In genomic region chr1:172475054-172475741, GRCm38 (mm10) we compare ENCODE assay signal across 9 mouse cellular contexts. TPM values are rescaled to one million over a fixed set of nuclear protein-coding genes. Genes with fewer than 3 reads are reported as not detected.
DNase-seq lines count a peak whose midpoint lies in the region; ATAC-seq and TF ChIP-seq lines count a peak whose summit lies in the region.
"Had no signal": no experiment of that assay in that cellular context is flagged by ENCODE, and none has a peak within 500 bp of the region (broad histone marks: within the 10 kb centered on the region; RNA-seq: fewer than 3 reads in every experiment).

Slamf9 (plus strand) TSS chr1:172475358.

- H3K36me3 ChIP-seq in kidney, adult 2 months (ENCODE audit: control insufficient read depth, insufficient read depth, low read length): no peaks in the 10 kb centered on the region
- no peaks in the 10 kb centered on the region for H3K36me3 ChIP-seq in heart, embryonic 11.5 days (ENCODE audit: control insufficient read depth, insufficient read depth, low read length)
- H3K36me3 ChIP-seq in liver, embryonic 15.5 days (replicated peaks): no peaks in the 10 kb centered on the region
- no peaks in the 10 kb centered on the region for H3K36me3 ChIP-seq in hindbrain, embryonic 11.5 days (ENCODE audit: control insufficient read depth, insufficient read depth, low read length)
- H3K36me3 ChIP-seq: forebrain, embryonic 12.5 days had no signal

- H3K9me3 ChIP-seq in heart, embryonic 11.5 days (replicated peaks; ENCODE audit: control insufficient read depth, low read length): no peaks in the 10 kb centered on the region
- H3K9me3 ChIP-seq in liver, embryonic 15.5 days (replicated peaks): no peaks in the 10 kb centered on the region
- H3K9me3 ChIP-seq in hindbrain, embryonic 11.5 days (ENCODE audit: control insufficient read depth, low read length): no peaks in the 10 kb centered on the region
- H3K9me3 ChIP-seq: forebrain, embryonic 12.5 days had no signal

- ATAC-seq in heart, embryonic 11.5 days (replicated peaks; ENCODE audit: insufficient number of reproducible peaks, low FRiP score, low TSS enrichment): 0 out of 2 replicates have a peak, but pooled peaks have one; percentile 26
- peak; percentile 42; the same call in 1 of the 2 replicates for ATAC-seq in liver, embryonic 15.5 days (ENCODE audit: insufficient read depth)
- ATAC-seq in hindbrain, embryonic 11.5 days (ENCODE audit: low FRiP score): no peak

- no peak for TF ChIP-seq CTCF in kidney, adult 2 months (conservative IDR thresholded peaks at IDR 0.05; ENCODE audit: insufficient read depth, insufficient read length, low read depth, low read length)

- H3K9ac ChIP-seq in heart, embryonic 11.5 days (ENCODE audit: low read depth, low read length): no peak within 1 kb of the TSS
- no peak within 1 kb of the TSS for H3K9ac ChIP-seq in liver, embryonic 15.5 days
- no peak within 1 kb of the TSS for H3K9ac ChIP-seq in hindbrain, embryonic 11.5 days (ENCODE audit: low read depth, low read length)
- H3K9ac ChIP-seq: forebrain, embryonic 12.5 days had no signal

- H3K27ac ChIP-seq in kidney, adult 2 months (ENCODE audit: insufficient read depth, low read depth, low read length): no peak within 1 kb of the TSS
- H3K27ac ChIP-seq in heart, embryonic 11.5 days (ENCODE audit: low read depth, low read length): no peak within 1 kb of the TSS
- no peak within 1 kb of the TSS for H3K27ac ChIP-seq in liver, embryonic 15.5 days (replicated peaks)
- no peak within 1 kb of the TSS for H3K27ac ChIP-seq in hindbrain, embryonic 11.5 days (ENCODE audit: low read depth, low read length)
- H3K27ac ChIP-seq: forebrain, embryonic 12.5 days had no signal

- 68% methylated on average over 7 of the region's 7 CpGs for WGBS in kidney, adult 2 months
- 47% methylated on average over 7 of the region's 7 CpGs for WGBS in heart, embryonic 11.5 days (ENCODE audit: insufficient replicate concordance)
- WGBS in liver, embryonic 15.5 days (ENCODE audit: insufficient replicate concordance): 14% methylated on average over 7 of the region's 7 CpGs
- WGBS in hindbrain, embryonic 11.5 days: 81% methylated on average over 7 of the region's 7 CpGs

- no peak within 1 kb of the TSS for H3K4me3 ChIP-seq in kidney, adult 2 months (ENCODE audit: insufficient read depth, low read depth, low read length)
- no peak within 1 kb of the TSS for H3K4me3 ChIP-seq in heart, embryonic 11.5 days (ENCODE audit: low read depth, low read length)
- no peak within 1 kb of the TSS for H3K4me3 ChIP-seq in liver, embryonic 15.5 days (replicated peaks)
- no peak within 1 kb of the TSS for H3K4me3 ChIP-seq in hindbrain, embryonic 11.5 days (ENCODE audit: low read depth, low read length)
- H3K4me3 ChIP-seq: forebrain, embryonic 12.5 days had no signal

- H3K4me2 ChIP-seq in heart, embryonic 11.5 days: no peak within 1 kb of the TSS
- no peak within 1 kb of the TSS for H3K4me2 ChIP-seq in liver, embryonic 15.5 days
- H3K4me2 ChIP-seq in hindbrain, embryonic 11.5 days (replicated peaks; ENCODE audit: low read depth, low read length): no peak within 1 kb of the TSS
- H3K4me2 ChIP-seq: forebrain, embryonic 12.5 days had no signal

- no peaks in the 10 kb centered on the region for H3K27me3 ChIP-seq in kidney, adult 2 months (replicated peaks; ENCODE audit: control insufficient read depth, insufficient read depth, low read length)
- H3K27me3 ChIP-seq in heart, embryonic 11.5 days (ENCODE audit: control insufficient read depth, insufficient read depth, low read length): 0 out of 2 replicates have a peak, but pooled peaks cover 2% of the 10 kb centered on the region
- H3K27me3 ChIP-seq in liver, embryonic 15.5 days: 0 out of 2 replicates have a peak, but pooled peaks cover 5% of the 10 kb centered on the region
- H3K27me3 ChIP-seq in hindbrain, embryonic 11.5 days (ENCODE audit: control insufficient read depth, insufficient read depth, low read length): no peaks in the 10 kb centered on the region

- DNase-seq in kidney, adult 2 months: peak; percentile 41
- no peak for DNase-seq in kidney, adult 18-20 months
- peak; percentile 32 for DNase-seq in skeletal muscle tissue, adult 2 months (ENCODE audit: low read depth, low spot score)
- DNase-seq in hindbrain, embryonic 11.5 days (ENCODE audit: low spot score): no peak
- no peak for DNase-seq in embryo, embryonic 10.5 days (ENCODE audit: low spot score)
- DNase-seq in urinary bladder, adult 2 months (ENCODE audit: low spot score): no peak

- no peak for TF ChIP-seq POLR2A in kidney, adult 2 months (IDR thresholded peaks at IDR 0.05; ENCODE audit: low read depth, low read length)

- H3K4me1 ChIP-seq in kidney, adult 2 months (ENCODE audit: control insufficient read depth, insufficient read depth, low read length): no peaks in the 10 kb centered on the region
- H3K4me1 ChIP-seq in heart, embryonic 11.5 days (ENCODE audit: control insufficient read depth, insufficient read depth, low read length): no peaks in the 10 kb centered on the region
- peaks cover 5% of the 10 kb centered on the region for H3K4me1 ChIP-seq in liver, embryonic 15.5 days (replicated peaks)
- no peaks in the 10 kb centered on the region for H3K4me1 ChIP-seq in hindbrain, embryonic 11.5 days (replicated peaks; ENCODE audit: control insufficient read depth, insufficient read depth, low read length)
- H3K4me1 ChIP-seq: forebrain, embryonic 12.5 days had no signal

RNA-seq across cellular contexts. Expression of gene Slamf9, which starts in this region (rescaled TPM):
- 19.2 and 20.2 TPM in 2 replicates for polyA plus RNA-seq in kidney, adult 2 months (2012; rRNA removed)
- 1.1 and 1.2 TPM in 2 replicates for polyA plus RNA-seq in heart, embryonic 11.5 days (2014; fragmentation: Nextera tagmentation; extraction: Ambion mirVana)
- 0.78 and 1.2 TPM in 2 replicates for polyA plus RNA-seq in liver, embryonic 15.5 days (2015; fragmentation: Nextera tagmentation; extraction: Ambion mirVana)
- 0.34 and 0.40 TPM in 2 replicates for polyA plus RNA-seq in hindbrain, embryonic 11.5 days (2014; fragmentation: Nextera tagmentation; extraction: Ambion mirVana)
- 5.1 and 6.9 TPM in 2 replicates for polyA plus RNA-seq in urinary bladder, adult 2 months (2012; rRNA removed)
- polyA plus RNA-seq: forebrain, embryonic 12.5 days had no signal

Comparison
In these comparisons a context has a peak if more than half of its experiments do, and no peak if none do; other contexts are left out.
1. DNase-seq: peak in kidney, adult 2 months (single experiment) and skeletal muscle tissue, adult 2 months (single experiment); none in kidney, adult 18-20 months (single experiment), hindbrain, embryonic 11.5 days (single experiment), embryo, embryonic 10.5 days (single experiment) and urinary bladder, adult 2 months (single experiment).